Mouse (Mus musculus) ES-E14 (cell line): ENCODE measurements at regions not wholly inside any gene's neighbourhood (a gene's known extent, or its start where the extent isn't known, plus 50 kb on each side); places are given as distances from the start of the nearest gene placed in this dataset.

ENCODE experiments used
- DNase-seq: peaks from one replicate; pipeline ENCODE4 v3.0.0-alpha.2; 2013; ENCODE audit warnings: low read depth, low spot score
- H3K27ac ChIP-seq: 2 replicates; pipeline ENCODE4 v1.5.1; 2012; ENCODE audit warnings: low read depth, mild to moderate bottlenecking, low read length, moderate library complexity, mixed read lengths; ENCODE audit not compliant: poor library complexity, insufficient read depth, severe bottlenecking
- H3K36me3 ChIP-seq: 2 replicates; pipeline ENCODE4 v1.6.1; 2012; ENCODE audit warnings: mild to moderate bottlenecking, low read length, moderate library complexity, mixed read lengths; ENCODE audit not compliant: control insufficient read depth, poor library complexity, insufficient read depth, severe bottlenecking
- H3K4me1 ChIP-seq, 2 experiments: fragments of 150-350 bp in 1 of 2; sonication (generic) in 1 of 2; 2 replicates each; pipeline ENCODE4 v1.6.1; 2012; ENCODE audit warnings: low read length in 2 of 2, mild to moderate bottlenecking in 1 of 2, mixed read lengths in 1 of 2; ENCODE audit not compliant: control insufficient read depth in 2 of 2, insufficient read depth in 2 of 2, poor library complexity in 1 of 2
- H3K4me3 ChIP-seq, 2 experiments: fragments of 150-350 bp in 1 of 2; sonication (generic) in 1 of 2; 2 replicates each; pipeline ENCODE4 v1.5.1; 2012; ENCODE audit warnings: low read length in 2 of 2, low read depth in 1 of 2, mild to moderate bottlenecking in 1 of 2, mixed read lengths in 1 of 2; ENCODE audit not compliant: insufficient read depth in 1 of 2, poor library complexity in 1 of 2, severe bottlenecking in 1 of 2
- H3K9ac ChIP-seq: 2 replicates; pipeline ENCODE4 v1.6.1; 2012; ENCODE audit warnings: low read depth, mild to moderate bottlenecking, low read length, mixed read lengths; ENCODE audit not compliant: poor library complexity, insufficient read depth, severe bottlenecking
- H3K9me3 ChIP-seq: fragments of 150-350 bp; sonication (generic); 2 replicates; pipeline ENCODE4 v1.6.1; 2012; ENCODE audit warnings: low read depth, mild to moderate bottlenecking, low read length; ENCODE audit not compliant: control insufficient read depth, insufficient read depth
- CHD2 ChIP-seq: IDR thresholded peaks from 2 replicates; pipeline ENCODE4 v1.6.1; 2014; ENCODE audit warnings: mild to moderate bottlenecking, low read depth, low read length, inconsistent platforms
- HCFC1 ChIP-seq: IDR thresholded peaks from 2 replicates; pipeline ENCODE4 v1.6.1; 2012; ENCODE audit warnings: low read length, inconsistent platforms, borderline replicate concordance; ENCODE audit not compliant: insufficient read depth
- MAFK ChIP-seq: IDR thresholded peaks from 2 replicates; pipeline ENCODE4 v1.6.1; 2014; ENCODE audit warnings: mild to moderate bottlenecking, low read depth, low read length, inconsistent platforms; ENCODE audit not compliant: insufficient read depth
- ZC3H11A ChIP-seq: IDR thresholded peaks from 2 replicates; pipeline ENCODE4 v1.6.1; 2012; ENCODE audit warnings: low read depth, mild to moderate bottlenecking, inconsistent platforms, low read length, borderline replicate concordance
- ZNF384 ChIP-seq: IDR thresholded peaks from 2 replicates; pipeline ENCODE4 v1.6.1; 2012; ENCODE audit warnings: low read depth, low read length, inconsistent platforms
- in situ Hi-C, 2 experiments: fragments of 600-800 bp; cut with MboI; formaldehyde crosslinking; loops; one replicate each; pipeline ENCODE4 v1.15.1; 2025; ENCODE audit warnings: low sequenced_read_pairs in 2 of 2, inconsistent platforms in 1 of 2; ENCODE audit not compliant: unreplicated experiment in 2 of 2

GRCm38 (mm10) chr2:47424910-47425309, 1389.0 kb upstream of the Acvr2a start:
- no peaks in the 10 kb centered on the region for H3K4me1 ChIP-seq
- in situ Hi-C loops, result no loop called here
- TF ChIP-seq ZNF384, result 0 out of 2 replicates have a peak, but pooled peaks have one; percentile 49
- no peak for TF ChIP-seq ZC3H11A
- H3K36me3 ChIP-seq, result no peaks in the 10 kb centered on the region
- DNase-seq, result no peak
- H3K9me3 ChIP-seq, result no peaks in the 10 kb centered on the region
- H3K27ac ChIP-seq, result no peak overlapping the region
- no peak overlapping the region for H3K4me3 ChIP-seq
- no peak overlapping the region for H3K9ac ChIP-seq

DNA sequence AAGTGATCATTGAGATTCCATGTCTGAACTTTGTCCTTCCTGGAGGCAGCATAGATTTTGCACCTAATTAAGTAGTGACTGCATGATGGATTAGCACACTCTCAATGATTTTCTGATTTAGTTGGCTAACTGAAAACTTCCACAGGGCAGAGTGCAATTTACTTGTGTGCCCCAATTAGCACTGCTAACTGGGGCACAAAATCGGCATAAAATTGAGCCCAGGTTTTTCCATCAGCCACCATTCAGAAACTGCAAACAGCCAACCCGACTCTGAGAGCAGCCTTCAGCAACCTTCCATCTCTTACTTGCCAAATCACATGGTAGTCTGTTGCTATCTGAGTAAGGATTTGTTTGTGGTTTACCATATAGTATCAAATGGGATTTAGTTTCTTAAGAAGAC, 1384.1 kb upstream of the Acvr2a start:
- in situ Hi-C loops, result no loop called here
- Histone ChIP-seq H3K27ac (no peak overlapping the region), H3K9ac (no peak overlapping the region), H3K9me3 (0 out of 2 replicates have a peak, but pooled peaks cover 1% of the 10 kb centered on the region), H3K4me1 (no peaks in the 10 kb centered on the region), H3K4me3 (no peak overlapping the region), H3K36me3 (no peaks in the 10 kb centered on the region)
- no peak for TF ChIP-seq ZNF384
- no peak for TF ChIP-seq ZC3H11A
- no peak for TF ChIP-seq CHD2
- no peak for TF ChIP-seq HCFC1
- no peak for TF ChIP-seq MAFK
- no peak for DNase-seq

GRCm38 (mm10) chr2:47466043-47466442, 1347.9 kb upstream of the Acvr2a start:
- Histone ChIP-seq H3K36me3 (no peaks in the 10 kb centered on the region), H3K4me3 (no peak overlapping the region), H3K27ac (no peak overlapping the region), H3K9me3 (no peaks in the 10 kb centered on the region), H3K4me1 (no peaks in the 10 kb centered on the region), H3K9ac (no peak overlapping the region)
- peak; percentile 31 for DNase-seq
- in situ Hi-C loops, result no loop called here
- TF ChIP-seq ZNF384 (no peak), CHD2 (no peak), HCFC1 (no peak), ZC3H11A (no peak), MAFK (no peak)

DNA sequence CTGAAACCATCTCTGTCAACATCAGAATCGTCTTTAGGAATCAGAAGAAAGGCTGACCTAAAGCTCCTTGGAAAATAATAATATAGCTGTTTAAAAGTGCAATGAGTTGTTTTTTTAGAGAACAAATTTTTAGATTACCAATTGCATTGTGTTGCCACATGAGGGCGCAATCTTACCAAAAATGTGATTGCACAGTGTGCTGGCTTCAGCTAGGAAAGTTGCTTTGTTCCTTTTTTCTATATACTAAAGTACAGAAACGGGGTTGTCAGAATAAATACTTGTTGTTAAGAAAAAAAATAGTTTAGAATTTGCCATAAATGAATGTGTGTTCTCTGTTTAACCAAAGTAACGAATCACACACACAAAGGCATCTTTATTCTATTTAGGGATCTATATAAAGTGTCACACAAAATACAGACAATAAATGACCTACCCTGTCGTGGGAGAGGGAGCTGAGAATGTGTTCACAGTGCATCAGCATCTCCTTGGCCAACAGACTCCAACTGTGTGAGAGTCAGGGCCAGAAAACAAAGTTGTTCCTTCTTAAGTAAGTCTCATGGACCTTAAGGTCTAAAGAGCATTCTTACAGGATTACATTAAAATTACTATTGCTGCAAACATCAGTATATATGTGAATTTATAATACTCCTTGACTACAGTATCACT, 1321.9 kb upstream of the Acvr2a start:
- in situ Hi-C loops, result loop anchor here in 1 of 2 experiments (25.0 kb wide), 1 partner anchor 1395 kb away; no protein-coding TSS in a partner anchor

More for the DNA sequence above, 1321.9 kb upstream of the Acvr2a start:
- H3K4me3 ChIP-seq, result no peak overlapping the region
- no peaks in the 10 kb centered on the region for H3K9me3 ChIP-seq
- H3K4me1 ChIP-seq, result no peaks in the 10 kb centered on the region
- H3K36me3 ChIP-seq, result no peaks in the 10 kb centered on the region
- H3K27ac ChIP-seq, result no peak overlapping the region
- peak; percentile 16 for DNase-seq
- no peak overlapping the region for H3K9ac ChIP-seq
- TF ChIP-seq CHD2 (no peak), ZNF384 (no peak), HCFC1 (no peak), ZC3H11A (peak; percentile 71; the same call in 1 of the 2 replicates), MAFK (no peak)
